Mouse (Mus musculus) heart, embryonic 12.5 days (tissue): ENCODE data around the gene Dsel. TPM values are rescaled to one million over a fixed set of nuclear protein-coding genes. Genes with fewer than 3 reads are reported as not detected.

ENCODE experiments used
- ATAC-seq: fragments of 200-750 bp; cut with Nextera tagmentation; 2 replicates; pipeline ENCODE4 v1.8.0; 2017; ENCODE audit warnings: moderate TSS enrichment, moderate library complexity; ENCODE audit not compliant: insufficient number of reproducible peaks, low FRiP score
- H3K27ac ChIP-seq: fragments of 300-500 bp; sonication (generic); 2 replicates; pipeline ENCODE4 v1.5.1; 2016; ENCODE audit warnings: mild to moderate bottlenecking, moderate library complexity; ENCODE audit not compliant: poor library complexity, severe bottlenecking
- H3K27me3 ChIP-seq: fragments of 300-500 bp; sonication (generic); replicated peaks from 2 replicates; pipeline ENCODE4 v1.6.1; 2016; ENCODE audit warnings: mild to moderate bottlenecking, moderate library complexity
- H3K36me3 ChIP-seq: fragments of 300-500 bp; sonication (generic); 2 replicates; pipeline ENCODE4 v1.6.1; 2016; ENCODE audit warnings: mild to moderate bottlenecking, moderate library complexity
- H3K4me1 ChIP-seq: fragments of 300-500 bp; sonication (generic); replicated peaks from 2 replicates; pipeline ENCODE4 v1.6.1; 2016; ENCODE audit warnings: mild to moderate bottlenecking
- H3K4me2 ChIP-seq: fragments of 300-500 bp; sonication (generic); 2 replicates; pipeline ENCODE4 v1.6.1; 2016; ENCODE audit warnings: mild to moderate bottlenecking, moderate library complexity
- H3K4me3 ChIP-seq: fragments of 300-500 bp; sonication (generic); 2 replicates; pipeline ENCODE4 v1.5.1; 2016; ENCODE audit warnings: mild to moderate bottlenecking
- H3K9ac ChIP-seq: fragments of 300-500 bp; sonication (generic); 2 replicates; pipeline ENCODE4 v1.6.1; 2016; ENCODE audit warnings: mild to moderate bottlenecking, moderate library complexity
- H3K9me3 ChIP-seq: fragments of 300-500 bp; sonication (generic); replicated peaks from 2 replicates; pipeline ENCODE4 v1.6.1; 2016; ENCODE audit warnings: mild to moderate bottlenecking, moderate library complexity
- WGBS: fragments of 180-500 bp; shearing (Covaris S2); methylation state at CpG from one replicate; pipeline ENCODE4 v1.1.7; 2016; 5-methylcytosine and 5-hydroxymethylcytosine counted together
- polyA plus RNA-seq: library from polyadenylated mRNA; unstranded; fragments of >200 nt; fragmentation: Nextera tagmentation; extraction: Ambion mirVana; gene quantifications from 2 replicates; pipeline ENCODE4 v1.2.1, GENCODE M21; 2016

Dsel gene
- 8.2 and 9.8 TPM in 2 replicates for polyA plus RNA-seq

- ATAC-seq = peak; percentile 98
- H3K4me2 ChIP-seq = peak within 1 kb of the TSS; percentile 92
- no peaks in the 10 kb centered on the region for H3K27me3 ChIP-seq
- under 1% methylated on average over 33 of the region's 33 CpGs for WGBS
- no peaks in the 10 kb centered on the region for H3K4me1 ChIP-seq
- no peaks in the 10 kb centered on the region for H3K9me3 ChIP-seq
- H3K27ac ChIP-seq = peak within 1 kb of the TSS; percentile 82
- no peaks in the 10 kb centered on the region for H3K36me3 ChIP-seq
- H3K4me3 ChIP-seq = peak within 1 kb of the TSS; percentile 84
- H3K9ac ChIP-seq = peak within 1 kb of the TSS; percentile 83
These were observed at the start of gene Dsel for GRCm38 (mm10) chr1:111864779-111865165. Dsel (minus strand) TSS chr1:111864918.

GRCm38 (mm10) chr1:111911424-111911823 lies 46.7 kb upstream of the Dsel start:
- Histone ChIP-seq H3K9ac (no peak overlapping the region), H3K4me2 (no peak overlapping the region), H3K36me3 (no peaks in the 10 kb centered on the region), H3K27ac (no peak overlapping the region), H3K4me1 (no peaks in the 10 kb centered on the region), H3K27me3 (no peaks in the 10 kb centered on the region), H3K4me3 (no peak overlapping the region), H3K9me3 (no peaks in the 10 kb centered on the region)
- 67% methylated on average over 1 of the region's 1 CpGs for WGBS
- ATAC-seq = no peak

GRCm38 (mm10) chr1:111883336-111883735 lies 18.6 kb upstream of the Dsel start:
- Histone ChIP-seq H3K9me3 (no peaks in the 10 kb centered on the region), H3K4me3 (no peak overlapping the region), H3K4me1 (no peaks in the 10 kb centered on the region), H3K36me3 (no peaks in the 10 kb centered on the region), H3K27ac (no peak overlapping the region), H3K27me3 (no peaks in the 10 kb centered on the region), H3K9ac (no peak overlapping the region), H3K4me2 (no peak overlapping the region)
- WGBS = 76% methylated on average over 3 of the region's 3 CpGs
- ATAC-seq = no peak

- Histone ChIP-seq H3K9ac (no peak overlapping the region), H3K36me3 (no peaks in the 10 kb centered on the region), H3K4me1 (no peaks in the 10 kb centered on the region), H3K4me2 (no peak overlapping the region), H3K27me3 (no peaks in the 10 kb centered on the region), H3K27ac (no peak overlapping the region), H3K4me3 (no peak overlapping the region), H3K9me3 (no peaks in the 10 kb centered on the region)
- ATAC-seq = no peak
These were observed 11.1 kb upstream of the Dsel start for GRCm38 (mm10) chr1:111875784-111876183.

DNA sequence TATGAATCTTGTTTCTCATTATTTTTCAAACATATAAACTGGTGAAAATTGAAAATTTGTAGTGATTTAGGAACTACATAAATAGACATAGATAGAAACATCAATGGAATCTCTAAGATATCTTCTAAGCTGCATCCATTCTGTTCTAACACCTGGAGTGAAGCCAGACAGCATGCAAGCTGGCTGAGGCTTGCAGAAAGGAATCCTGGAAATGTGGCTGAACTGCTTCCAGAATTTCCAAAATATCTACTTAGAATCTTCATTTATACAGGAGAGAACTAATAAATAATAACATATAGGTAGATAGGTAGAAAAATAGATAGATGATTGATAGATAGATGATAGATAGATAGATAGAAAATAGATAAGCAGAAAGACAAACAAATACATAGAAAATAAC lies 8.5 kb upstream of the Dsel start:
- H3K4me2 ChIP-seq = no peak overlapping the region
- H3K27me3 ChIP-seq = no peaks in the 10 kb centered on the region
- H3K4me1 ChIP-seq = no peaks in the 10 kb centered on the region
- H3K9ac ChIP-seq = no peak overlapping the region
- no peak overlapping the region for H3K4me3 ChIP-seq
- ATAC-seq = no peak
- no peaks in the 10 kb centered on the region for H3K36me3 ChIP-seq
- H3K9me3 ChIP-seq = no peaks in the 10 kb centered on the region
- no peak overlapping the region for H3K27ac ChIP-seq

DNA sequence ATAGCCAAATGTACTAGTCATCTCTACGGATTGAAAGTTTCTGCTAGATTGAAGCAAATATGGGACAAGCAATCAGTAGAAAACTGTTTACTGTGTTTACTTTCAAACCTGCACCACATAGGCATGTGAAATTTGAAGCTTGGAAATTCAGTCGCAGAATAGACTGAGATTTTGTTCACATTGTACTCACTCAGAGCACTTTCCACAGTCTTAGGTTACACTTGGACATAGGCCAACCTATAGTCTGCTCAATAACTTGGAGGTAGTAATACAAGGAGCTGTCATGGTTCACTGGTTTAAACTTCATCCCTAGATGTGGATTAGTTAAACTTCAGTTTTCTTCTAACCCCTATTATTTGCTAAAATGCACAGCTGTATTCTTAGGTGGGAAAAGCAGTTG lies 749 bp upstream of the Dsel start:
- Histone ChIP-seq H3K9ac (no peak overlapping the region), H3K27ac (no peak overlapping the region), H3K4me3 (no peak overlapping the region), H3K4me1 (no peaks in the 10 kb centered on the region), H3K9me3 (no peaks in the 10 kb centered on the region), H3K27me3 (no peaks in the 10 kb centered on the region), H3K4me2 (no peak overlapping the region), H3K36me3 (no peaks in the 10 kb centered on the region)
- WGBS = 65% methylated on average over 2 of the region's 2 CpGs
- ATAC-seq = no peak

GRCm38 (mm10) chr1:111864063-111864778 lies 497 bp downstream of the Dsel start:
- no peaks in the 10 kb centered on the region for H3K36me3 ChIP-seq
- ATAC-seq = peak; percentile 33
- WGBS = under 1% methylated on average over 41 of the region's 41 CpGs

DNA sequence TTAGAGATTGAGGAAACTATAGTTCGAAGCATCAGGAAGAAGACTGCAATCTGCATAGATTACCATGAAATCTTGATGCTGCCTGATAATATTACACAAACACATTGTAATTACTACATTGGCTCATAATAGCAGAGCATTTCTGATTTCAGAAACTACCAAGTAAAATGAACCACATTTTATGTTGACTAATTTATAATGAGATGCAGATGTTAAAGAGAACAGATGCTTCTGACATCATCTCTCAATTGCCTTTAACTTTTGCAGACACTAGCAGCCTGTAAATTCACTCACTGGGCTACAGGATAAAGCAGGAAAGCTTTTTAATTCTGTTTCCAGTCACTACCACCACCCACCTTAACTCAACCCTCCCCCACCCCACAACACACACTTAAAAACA lies 6.9 kb downstream of the Dsel start:
- H3K4me2 ChIP-seq = no peak overlapping the region
- H3K9me3 ChIP-seq = no peaks in the 10 kb centered on the region
- no peak overlapping the region for H3K9ac ChIP-seq
- H3K4me3 ChIP-seq = no peak overlapping the region
- 73% methylated on average over 1 of the region's 1 CpGs for WGBS
- H3K27me3 ChIP-seq = no peaks in the 10 kb centered on the region
- no peak for ATAC-seq
- H3K27ac ChIP-seq = no peak overlapping the region
- H3K4me1 ChIP-seq = no peaks in the 10 kb centered on the region
- no peaks in the 10 kb centered on the region for H3K36me3 ChIP-seq

More at GRCm38 (mm10) chr1:111864063-111864778, 497 bp downstream of the Dsel start:
- H3K27me3 ChIP-seq = no peaks in the 10 kb centered on the region
- no peaks in the 10 kb centered on the region for H3K4me1 ChIP-seq
- H3K4me3 ChIP-seq = peak overlapping the region; percentile 84
- H3K9ac ChIP-seq = peak overlapping the region; percentile 83
- peak overlapping the region; percentile 82 for H3K27ac ChIP-seq
- H3K9me3 ChIP-seq = no peaks in the 10 kb centered on the region
- H3K4me2 ChIP-seq = peak overlapping the region; percentile 92

DNA sequence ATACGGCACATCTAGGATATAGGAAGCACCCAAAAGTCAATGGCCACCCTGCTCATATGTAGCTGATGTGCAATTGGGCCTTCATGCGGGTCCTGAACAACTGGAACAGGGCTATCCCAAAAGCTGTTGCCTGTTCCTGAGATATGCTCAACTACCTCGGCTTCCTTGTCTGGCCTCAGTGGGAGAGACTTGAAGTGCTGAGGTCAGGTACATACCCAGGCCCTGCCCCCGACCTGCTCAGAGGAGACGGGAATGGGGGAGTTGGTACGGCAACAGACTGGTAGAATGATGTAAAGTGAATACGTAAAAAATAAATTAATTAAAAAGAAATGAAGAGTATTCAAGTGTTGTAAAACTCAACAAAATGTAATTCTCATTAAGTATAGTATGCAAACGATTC lies 12.3 kb downstream of the Dsel start:
- 80% methylated on average over 8 of the region's 8 CpGs for WGBS
- Histone ChIP-seq H3K9ac (no peak overlapping the region), H3K9me3 (no peaks in the 10 kb centered on the region), H3K27ac (no peak overlapping the region), H3K4me2 (no peak overlapping the region), H3K27me3 (no peaks in the 10 kb centered on the region), H3K4me3 (no peak overlapping the region), H3K36me3 (no peaks in the 10 kb centered on the region), H3K4me1 (no peaks in the 10 kb centered on the region)
- no peak for ATAC-seq

DNA sequence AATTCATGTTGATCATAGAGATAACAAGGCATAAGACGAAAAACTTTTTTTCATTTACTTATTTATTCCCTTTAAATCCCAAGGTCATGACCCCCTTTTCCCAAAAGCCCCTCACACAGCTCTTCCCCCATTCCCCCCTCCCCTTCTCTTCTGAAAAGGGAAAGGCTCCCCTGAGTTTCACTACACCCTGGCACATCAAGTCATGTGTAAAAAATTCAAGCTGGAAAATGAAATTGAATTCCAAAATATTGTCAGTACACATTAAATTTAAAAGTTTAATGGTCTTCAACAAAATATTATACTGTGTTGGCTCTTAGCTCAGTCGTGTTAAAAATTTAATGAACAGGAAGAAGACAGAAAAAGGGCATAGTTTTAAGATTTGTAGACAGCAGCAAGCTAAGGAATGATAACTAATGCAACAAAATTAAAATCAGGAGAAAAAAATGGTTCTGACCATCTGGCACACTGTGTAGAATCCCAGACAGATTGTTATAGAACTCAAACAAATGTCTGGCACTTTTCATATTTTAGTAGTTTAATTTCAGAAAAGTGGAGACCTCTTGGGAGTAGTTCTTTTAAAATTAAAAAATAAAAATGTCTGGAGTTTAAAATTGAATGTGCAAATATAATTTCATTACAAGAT lies 31.0 kb downstream of the Dsel start:
- Histone ChIP-seq H3K36me3 (no peaks in the 10 kb centered on the region), H3K4me3 (no peak overlapping the region), H3K27ac (no peak overlapping the region), H3K27me3 (no peaks in the 10 kb centered on the region), H3K9me3 (no peaks in the 10 kb centered on the region), H3K4me1 (no peaks in the 10 kb centered on the region), H3K9ac (no peak overlapping the region), H3K4me2 (no peak overlapping the region)
- 64% methylated on average over 2 of the region's 2 CpGs for WGBS
- no peak for ATAC-seq
